Mouse (Mus musculus) embryonic facial prominence, embryonic 14.5 days (tissue): ENCODE results near the gene Kcnk1. TPM values are rescaled to one million over a fixed set of nuclear protein-coding genes. Genes with fewer than 3 reads are reported as not detected.

Experiments used
- ATAC-seq: fragments of 200-750 bp; cut with Nextera tagmentation; 2 replicates; pipeline ENCODE4 v1.8.0; 2017; ENCODE audit warnings: low read depth, moderate number of reproducible peaks, moderate TSS enrichment
- DNase-seq: peaks from one replicate; pipeline ENCODE4 v3.0.0-alpha.2; 2015; ENCODE audit warnings: low spot score
- H3K27ac ChIP-seq: fragments of 300-500 bp; sonication (generic); replicated peaks from 2 replicates; pipeline ENCODE4 v1.5.1; 2014; ENCODE audit warnings: low read depth, mild to moderate bottlenecking, low read length, moderate library complexity
- H3K27me3 ChIP-seq: fragments of 300-500 bp; sonication (generic); replicated peaks from 2 replicates; pipeline ENCODE4 v1.6.1; 2014; ENCODE audit warnings: low read length; ENCODE audit not compliant: control insufficient read depth, insufficient read depth
- H3K36me3 ChIP-seq: fragments of 300-500 bp; sonication (generic); 2 replicates; pipeline ENCODE4 v1.6.1; 2014; ENCODE audit warnings: low read length, mixed read lengths; ENCODE audit not compliant: control insufficient read depth, insufficient read depth
- H3K4me1 ChIP-seq: fragments of 300-500 bp; sonication (generic); 2 replicates; pipeline ENCODE4 v1.6.1; 2014; ENCODE audit warnings: antibody characterized with exemption, low read length; ENCODE audit not compliant: control insufficient read depth, insufficient read depth
- H3K4me2 ChIP-seq: fragments of 300-500 bp; sonication (generic); 2 replicates; pipeline ENCODE4 v1.6.1; 2014; ENCODE audit warnings: low read depth, mild to moderate bottlenecking, low read length, moderate library complexity, mixed read lengths
- H3K4me3 ChIP-seq: fragments of 300-500 bp; sonication (generic); 2 replicates; pipeline ENCODE4 v1.5.1; 2014; ENCODE audit warnings: low read depth, mild to moderate bottlenecking, low read length
- H3K9ac ChIP-seq: fragments of 300-500 bp; sonication (generic); 2 replicates; pipeline ENCODE4 v1.6.1; 2014; ENCODE audit warnings: low read depth, mild to moderate bottlenecking, low read length, moderate library complexity, mixed read lengths
- H3K9me3 ChIP-seq: fragments of 300-500 bp; sonication (generic); 2 replicates; pipeline ENCODE4 v1.6.1; 2016; ENCODE audit warnings: low read length; ENCODE audit not compliant: control insufficient read depth
- WGBS: fragments of 180-500 bp; shearing (Covaris S2); extraction: QIAGEN DNeasy Blood & Tissue Kit; methylation state at CpG from one replicate; pipeline ENCODE4 v1.1.7; 2014; 5-methylcytosine and 5-hydroxymethylcytosine counted together
- polyA plus RNA-seq: library from polyadenylated mRNA; unstranded; fragments of >200 nt; fragmentation: Nextera tagmentation; extraction: Ambion mirVana; gene quantifications from 2 replicates; pipeline ENCODE4 v1.2.1, GENCODE M21; 2014

Kcnk1 gene
- polyA plus RNA-seq, 1 experiment from 2014 or later = 25.1 TPM

- ATAC-seq (no peak), DNase-seq (no peak)
- Histone ChIP-seq H3K9me3 (peaks cover 13% of the 10 kb centered on the region; the same call in 1 of the 2 replicates), H3K4me1 (no peaks in the 10 kb centered on the region; the same call in 1 of the 2 replicates), H3K4me3 (no peak overlapping the region), H3K27me3 (peaks cover 16% of the 10 kb centered on the region), H3K36me3 (no peaks in the 10 kb centered on the region), H3K9ac (no peak overlapping the region), H3K4me2 (no peak overlapping the region), H3K27ac (no peak overlapping the region)
- 40% methylated on average over 4 of the region's 4 CpGs for WGBS
These were observed 35.6 kb upstream of the Kcnk1 start for GRCm38 (mm10) chr8:125959363-125959771.

DNA sequence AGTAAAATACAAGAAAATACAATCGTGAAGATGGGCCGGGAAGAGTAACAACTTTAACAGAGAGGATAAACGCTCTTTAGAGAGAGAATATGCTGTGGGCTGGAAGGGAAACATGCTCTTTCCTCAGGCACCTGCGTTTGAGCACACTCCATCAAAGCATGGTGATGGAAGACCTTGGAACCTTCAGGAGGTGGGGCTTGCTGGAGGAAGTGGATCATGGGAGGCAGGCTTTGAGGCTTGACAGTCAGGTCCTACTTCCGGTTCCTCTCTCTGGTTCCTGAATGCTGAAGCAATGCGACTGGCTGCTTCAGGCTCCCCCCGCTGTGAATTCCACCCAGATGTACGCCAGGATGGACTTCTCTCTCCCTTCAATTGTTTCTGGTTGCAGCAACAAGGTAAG, 34.9 kb upstream of the Kcnk1 start:
- Histone ChIP-seq H3K4me3 (no peak overlapping the region), H3K27me3 (peaks cover 16% of the 10 kb centered on the region), H3K27ac (no peak overlapping the region), H3K9me3 (peaks cover 13% of the 10 kb centered on the region; the same call in 1 of the 2 replicates), H3K4me2 (no peak overlapping the region), H3K4me1 (no peaks in the 10 kb centered on the region; the same call in 1 of the 2 replicates), H3K36me3 (no peaks in the 10 kb centered on the region), H3K9ac (no peak overlapping the region)
- ATAC-seq (no peak), DNase-seq (no peak)
- 80% methylated on average over 8 of the region's 8 CpGs for WGBS

DNA sequence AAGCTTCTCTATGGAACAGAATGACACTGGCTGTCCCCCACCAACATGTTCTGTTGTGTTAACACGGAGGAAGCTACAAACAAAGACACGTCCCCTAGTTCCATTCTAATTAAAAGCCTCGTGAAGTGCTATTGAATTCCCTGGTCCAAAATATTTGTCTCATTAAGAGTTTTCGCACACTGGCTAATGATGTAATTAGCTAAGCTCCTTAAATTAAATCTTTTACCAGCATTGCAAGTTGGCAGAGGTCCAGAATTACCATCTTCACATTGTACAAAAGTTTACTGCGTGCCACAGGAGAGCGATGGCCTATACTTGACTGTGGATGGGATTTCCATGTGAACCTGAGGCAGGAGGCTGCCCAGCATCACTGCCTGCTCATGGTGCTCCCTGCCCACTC, 33.2 kb upstream of the Kcnk1 start:
- Histone ChIP-seq H3K4me2 (no peak overlapping the region), H3K9me3 (peaks cover 13% of the 10 kb centered on the region; the same call in 1 of the 2 replicates), H3K36me3 (no peaks in the 10 kb centered on the region), H3K9ac (no peak overlapping the region), H3K4me3 (no peak overlapping the region), H3K27ac (no peak overlapping the region), H3K27me3 (peaks cover 16% of the 10 kb centered on the region), H3K4me1 (no peaks in the 10 kb centered on the region; the same call in 1 of the 2 replicates)
- WGBS = 86% methylated on average over 6 of the region's 6 CpGs
- ATAC-seq (no peak), DNase-seq (no peak)

DNA sequence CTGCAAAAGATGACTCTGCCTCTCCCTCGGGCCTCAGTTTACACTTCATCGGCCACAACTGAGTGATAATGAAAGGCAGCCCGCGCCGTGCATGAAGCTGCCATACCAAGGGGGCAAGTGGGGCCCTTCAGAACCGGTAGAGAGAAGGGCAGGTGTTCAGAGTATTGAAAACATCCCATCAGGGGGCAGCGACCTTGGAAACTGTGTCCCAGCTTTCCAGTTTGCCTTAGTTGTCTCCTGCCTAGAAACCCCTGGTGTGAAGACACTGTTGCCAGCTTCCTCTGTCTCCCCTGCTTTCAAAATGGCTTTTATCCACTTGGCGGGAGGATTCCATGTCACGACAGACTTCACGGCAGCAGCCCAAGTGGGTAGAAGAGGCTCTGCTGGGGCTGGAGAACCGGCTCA, 31.2 kb upstream of the Kcnk1 start:
- no peak overlapping the region for H3K27ac ChIP-seq
- H3K4me1 ChIP-seq = no peaks in the 10 kb centered on the region; the same call in 1 of the 2 replicates
- no peak overlapping the region for H3K9ac ChIP-seq
- peaks cover 13% of the 10 kb centered on the region; the same call in 1 of the 2 replicates for H3K9me3 ChIP-seq
- peak overlapping the region; percentile 32; the same call in 1 of the 2 replicates for H3K4me2 ChIP-seq
- under 1% methylated on average over 11 of the region's 11 CpGs for WGBS
- no peaks in the 10 kb centered on the region for H3K36me3 ChIP-seq
- H3K27me3 ChIP-seq = peaks cover 16% of the 10 kb centered on the region
- DNase-seq (no peak), ATAC-seq (no peak)
- no peak overlapping the region for H3K4me3 ChIP-seq

DNA sequence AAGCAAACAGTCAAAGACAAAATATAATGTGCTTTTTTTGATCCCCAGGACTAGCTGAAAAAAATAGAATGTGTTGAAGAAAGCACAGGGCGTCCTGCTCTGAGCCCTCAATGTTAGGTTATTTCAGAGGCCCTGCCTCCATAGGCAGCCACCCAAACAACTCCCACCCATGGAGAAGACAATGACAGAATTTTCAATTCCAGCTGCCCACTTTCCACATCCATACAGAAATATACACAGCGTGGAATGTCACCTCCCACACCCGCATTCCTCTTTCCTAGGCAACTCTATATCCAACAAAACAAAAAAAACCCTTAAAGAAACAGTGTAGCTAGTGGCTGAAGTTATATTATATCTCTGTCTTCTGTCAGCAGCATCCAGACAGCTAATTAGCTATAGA, 23.6 kb upstream of the Kcnk1 start:
- ATAC-seq (0 out of 2 replicates have a peak, but pooled peaks have one; percentile 26), DNase-seq (peak; percentile 50)
- Histone ChIP-seq H3K27ac (no peak overlapping the region), H3K9me3 (no peaks in the 10 kb centered on the region), H3K36me3 (no peaks in the 10 kb centered on the region), H3K27me3 (no peaks in the 10 kb centered on the region), H3K9ac (no peak overlapping the region), H3K4me3 (no peak overlapping the region), H3K4me1 (0 out of 2 replicates have a peak, but pooled peaks cover 6% of the 10 kb centered on the region), H3K4me2 (no peak overlapping the region)
- WGBS = 44% methylated on average over 3 of the region's 3 CpGs

GRCm38 (mm10) chr8:125975981-125976380, 19.0 kb upstream of the Kcnk1 start:
- no peak overlapping the region for H3K9ac ChIP-seq
- ATAC-seq (no peak), DNase-seq (no peak)
- no peak overlapping the region for H3K27ac ChIP-seq
- H3K4me3 ChIP-seq = no peak overlapping the region
- H3K36me3 ChIP-seq = no peaks in the 10 kb centered on the region
- WGBS = 85% methylated on average over 4 of the region's 4 CpGs
- H3K4me1 ChIP-seq = 0 out of 2 replicates have a peak, but pooled peaks cover 6% of the 10 kb centered on the region
- no peaks in the 10 kb centered on the region for H3K27me3 ChIP-seq
- no peak overlapping the region for H3K4me2 ChIP-seq
- no peaks in the 10 kb centered on the region for H3K9me3 ChIP-seq

DNA sequence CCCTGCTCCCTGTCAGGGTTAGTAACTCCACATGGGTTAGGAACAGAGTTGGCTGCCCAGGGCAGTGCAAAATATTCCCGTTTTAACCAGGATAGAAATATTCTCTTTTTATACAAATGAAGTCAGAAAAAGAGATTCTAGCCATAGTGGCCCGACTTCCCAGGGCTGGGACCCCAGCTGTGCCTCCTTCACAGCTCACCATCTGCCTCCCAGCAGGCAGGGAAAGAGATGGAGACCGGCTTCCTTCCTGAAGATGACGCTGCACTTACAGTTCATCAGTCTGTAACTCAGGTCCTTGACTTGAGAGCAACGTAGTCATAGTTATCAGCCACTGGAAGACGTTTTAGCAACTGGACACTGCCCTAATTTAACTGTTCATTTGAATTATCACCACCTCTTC, 14.1 kb upstream of the Kcnk1 start:
- Histone ChIP-seq H3K4me3 (no peak overlapping the region), H3K27me3 (no peaks in the 10 kb centered on the region), H3K27ac (no peak overlapping the region), H3K9me3 (no peaks in the 10 kb centered on the region), H3K4me1 (no peaks in the 10 kb centered on the region), H3K9ac (no peak overlapping the region), H3K4me2 (no peak overlapping the region), H3K36me3 (no peaks in the 10 kb centered on the region)
- WGBS = 36% methylated on average over 6 of the region's 6 CpGs
- no peak for DNase-seq
- ATAC-seq = no peak

GRCm38 (mm10) chr8:125983515-125983914, 11.5 kb upstream of the Kcnk1 start:
- no peaks in the 10 kb centered on the region for H3K27me3 ChIP-seq
- ATAC-seq (no peak), DNase-seq (no peak)
- H3K4me1 ChIP-seq = no peaks in the 10 kb centered on the region
- WGBS = 76% methylated on average over 3 of the region's 3 CpGs
- no peak overlapping the region for H3K4me2 ChIP-seq
- H3K36me3 ChIP-seq = no peaks in the 10 kb centered on the region
- no peak overlapping the region for H3K9ac ChIP-seq
- no peak overlapping the region for H3K27ac ChIP-seq
- no peak overlapping the region for H3K4me3 ChIP-seq
- no peaks in the 10 kb centered on the region for H3K9me3 ChIP-seq

- Histone ChIP-seq H3K36me3 (no peaks in the 10 kb centered on the region), H3K27me3 (no peaks in the 10 kb centered on the region), H3K4me3 (no peak overlapping the region), H3K4me2 (no peak overlapping the region), H3K27ac (no peak overlapping the region), H3K4me1 (no peaks in the 10 kb centered on the region), H3K9ac (no peak overlapping the region), H3K9me3 (no peaks in the 10 kb centered on the region)
- ATAC-seq (no peak), DNase-seq (no peak)
- WGBS = 88% methylated on average over 4 of the region's 4 CpGs
These were observed 10.8 kb upstream of the Kcnk1 start for GRCm38 (mm10) chr8:125984140-125984539.
